Mouse (Mus musculus): Measurements from ENCODE around the gene Tmem59l. TPM values are rescaled to one million over a fixed set of nuclear protein-coding genes. Genes with fewer than 3 reads are reported as not detected.

Tmem59l gene
- total and polyA plus RNA-seq, 2 experiments = not detected

DNA sequence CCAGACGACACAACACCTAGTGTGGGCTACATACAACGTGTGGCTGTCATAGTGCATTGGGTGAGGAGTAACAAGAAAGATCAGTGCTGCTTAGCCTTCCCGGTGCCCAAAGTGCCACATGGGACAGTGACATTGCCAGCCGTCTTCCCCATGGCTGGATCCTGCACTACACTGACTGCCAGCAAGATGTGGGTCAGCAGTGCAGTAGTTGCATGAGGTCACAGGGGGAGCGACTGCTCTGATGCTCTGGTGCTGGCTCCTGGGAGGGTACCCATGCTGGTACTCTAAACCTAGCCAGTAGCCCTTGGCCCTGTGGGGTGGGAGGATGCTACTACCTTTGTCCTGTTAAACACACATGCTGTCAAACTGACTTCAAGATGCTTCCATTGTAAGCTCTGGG lies 27.0 kb downstream of the Tmem59l start:
- no peak overlapping the region for H3K27ac ChIP-seq (replicated peaks; ENCODE audit: insufficient read depth, low read depth, low read length)
- TF ChIP-seq POLR2A (IDR thresholded peaks at IDR 0.05; ENCODE audit: extremely low read depth, insufficient read depth, low read length) (no peak), CTCF (IDR thresholded peaks at IDR 0.05; ENCODE audit: low read depth, low read length) (no peak)
- no peaks in the 10 kb centered on the region for H3K4me1 ChIP-seq (ENCODE audit: control insufficient read depth, insufficient read depth, low read length)
- DNase-seq (ENCODE audit: extremely low read depth, low read depth, low spot score) = no peak
- H3K27me3 ChIP-seq (ENCODE audit: control insufficient read depth, insufficient read depth, low read length) = no peaks in the 10 kb centered on the region
- no peaks in the 10 kb centered on the region for H3K36me3 ChIP-seq (ENCODE audit: control insufficient read depth, insufficient read depth, low read length)
- H3K4me3 ChIP-seq (ENCODE audit: insufficient read depth, low read depth, low read length) = no peak overlapping the region
- no peaks in the 10 kb centered on the region for H3K79me2 ChIP-seq (ENCODE audit: control insufficient read depth, insufficient read depth, low read length)
- WGBS = 95% methylated on average over 5 of the region's 5 CpGs
- no peak overlapping the region for H3K9ac ChIP-seq (ENCODE audit: low read depth, low read length)

GRCm38 (mm10) chr8:70459636-70460035 lies 27.5 kb downstream of the Tmem59l start:
- TF ChIP-seq CTCF (IDR thresholded peaks at IDR 0.05; ENCODE audit: low read depth, low read length) (no peak; the same call in 1 of the 2 replicates), POLR2A (IDR thresholded peaks at IDR 0.05; ENCODE audit: extremely low read depth, insufficient read depth, low read length) (no peak)
- Histone ChIP-seq H3K36me3 (ENCODE audit: control insufficient read depth, insufficient read depth, low read length) (no peaks in the 10 kb centered on the region), H3K9ac (ENCODE audit: low read depth, low read length) (no peak overlapping the region), H3K79me2 (ENCODE audit: control insufficient read depth, insufficient read depth, low read length) (no peaks in the 10 kb centered on the region), H3K27me3 (ENCODE audit: control insufficient read depth, insufficient read depth, low read length) (no peaks in the 10 kb centered on the region), H3K4me3 (ENCODE audit: insufficient read depth, low read depth, low read length) (no peak overlapping the region), H3K27ac (replicated peaks; ENCODE audit: insufficient read depth, low read depth, low read length) (no peak overlapping the region), H3K4me1 (ENCODE audit: control insufficient read depth, insufficient read depth, low read length) (no peaks in the 10 kb centered on the region)
- no peak for DNase-seq (ENCODE audit: extremely low read depth, low read depth, low spot score)
- 98% methylated on average over 2 of the region's 2 CpGs for WGBS

DNA sequence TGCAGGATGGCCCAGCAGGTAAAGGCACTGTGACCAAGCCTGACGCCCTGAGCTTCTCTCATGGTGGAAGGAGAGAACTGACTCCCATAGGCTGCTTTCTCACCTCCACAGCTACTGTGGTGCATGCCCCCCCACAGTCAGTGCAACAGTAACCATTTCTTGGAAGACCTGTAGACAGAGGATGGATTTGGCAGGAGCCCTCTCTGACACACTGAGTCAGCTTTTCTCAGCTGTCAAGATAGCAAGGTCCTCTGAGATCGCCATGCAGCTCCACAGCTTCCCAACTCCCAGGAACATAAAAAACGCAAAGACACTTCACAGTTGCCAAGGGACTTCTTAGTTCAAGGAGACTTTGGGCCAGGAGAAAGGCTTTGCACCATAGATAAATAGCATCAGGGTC lies 28.7 kb downstream of the Tmem59l start:
- no peaks in the 10 kb centered on the region for H3K4me1 ChIP-seq (ENCODE audit: control insufficient read depth, insufficient read depth, low read length)
- no peak overlapping the region for H3K4me3 ChIP-seq (ENCODE audit: insufficient read depth, low read depth, low read length)
- H3K27ac ChIP-seq (replicated peaks; ENCODE audit: insufficient read depth, low read depth, low read length) = no peak overlapping the region
- H3K79me2 ChIP-seq (ENCODE audit: control insufficient read depth, insufficient read depth, low read length) = no peaks in the 10 kb centered on the region
- 79% methylated on average over 3 of the region's 3 CpGs for WGBS
- H3K9ac ChIP-seq (ENCODE audit: low read depth, low read length) = no peak overlapping the region
- no peaks in the 10 kb centered on the region for H3K27me3 ChIP-seq (ENCODE audit: control insufficient read depth, insufficient read depth, low read length)
- DNase-seq (ENCODE audit: extremely low read depth, low read depth, low spot score) = no peak
- TF ChIP-seq POLR2A (IDR thresholded peaks at IDR 0.05; ENCODE audit: extremely low read depth, insufficient read depth, low read length) (no peak), CTCF (IDR thresholded peaks at IDR 0.05; ENCODE audit: low read depth, low read length) (no peak)
- no peaks in the 10 kb centered on the region for H3K36me3 ChIP-seq (ENCODE audit: control insufficient read depth, insufficient read depth, low read length)

- Histone ChIP-seq H3K4me3 (ENCODE audit: insufficient read depth, low read depth, low read length) (no peak overlapping the region), H3K4me1 (ENCODE audit: control insufficient read depth, insufficient read depth, low read length) (no peaks in the 10 kb centered on the region), H3K36me3 (ENCODE audit: control insufficient read depth, insufficient read depth, low read length) (no peaks in the 10 kb centered on the region), H3K27me3 (ENCODE audit: control insufficient read depth, insufficient read depth, low read length) (no peaks in the 10 kb centered on the region), H3K79me2 (ENCODE audit: control insufficient read depth, insufficient read depth, low read length) (no peaks in the 10 kb centered on the region), H3K9ac (ENCODE audit: low read depth, low read length) (no peak overlapping the region), H3K27ac (replicated peaks; ENCODE audit: insufficient read depth, low read depth, low read length) (no peak overlapping the region)
- TF ChIP-seq CTCF (IDR thresholded peaks at IDR 0.05; ENCODE audit: low read depth, low read length) (no peak), POLR2A (IDR thresholded peaks at IDR 0.05; ENCODE audit: extremely low read depth, insufficient read depth, low read length) (no peak)
- no peak for DNase-seq (ENCODE audit: extremely low read depth, low read depth, low spot score)
- 92% methylated on average over 6 of the region's 6 CpGs for WGBS
These were observed 29.3 kb downstream of the Tmem59l start for GRCm38 (mm10) chr8:70457882-70458281.

DNA sequence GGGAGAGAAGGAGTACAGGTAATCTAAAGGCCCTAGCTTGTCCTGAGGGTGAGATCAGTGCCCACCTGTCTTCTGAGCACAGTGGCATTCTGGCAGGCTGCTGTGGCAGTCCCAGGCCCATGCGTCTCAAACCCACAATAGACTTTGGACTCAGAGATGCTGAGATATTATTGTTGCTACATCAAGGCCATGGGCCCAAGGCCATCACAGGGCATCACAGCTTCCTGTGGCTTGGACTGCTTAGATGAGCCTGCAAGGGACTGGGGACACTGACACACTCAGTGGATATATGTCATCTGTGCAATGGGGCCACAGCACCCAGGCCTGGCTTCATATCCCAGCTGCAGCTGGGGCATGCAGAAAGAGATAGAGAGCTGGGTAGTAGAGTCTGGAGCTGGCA lies 30.2 kb downstream of the Tmem59l start:
- Histone ChIP-seq H3K27ac (replicated peaks; ENCODE audit: insufficient read depth, low read depth, low read length) (no peak overlapping the region), H3K4me3 (ENCODE audit: insufficient read depth, low read depth, low read length) (no peak overlapping the region), H3K36me3 (ENCODE audit: control insufficient read depth, insufficient read depth, low read length) (no peaks in the 10 kb centered on the region), H3K79me2 (ENCODE audit: control insufficient read depth, insufficient read depth, low read length) (no peaks in the 10 kb centered on the region), H3K27me3 (ENCODE audit: control insufficient read depth, insufficient read depth, low read length) (no peaks in the 10 kb centered on the region), H3K9ac (ENCODE audit: low read depth, low read length) (no peak overlapping the region), H3K4me1 (ENCODE audit: control insufficient read depth, insufficient read depth, low read length) (no peaks in the 10 kb centered on the region)
- TF ChIP-seq POLR2A (IDR thresholded peaks at IDR 0.05; ENCODE audit: extremely low read depth, insufficient read depth, low read length) (no peak), CTCF (IDR thresholded peaks at IDR 0.05; ENCODE audit: low read depth, low read length) (no peak)
- 19% methylated on average over 1 of the region's 1 CpGs for WGBS
- no peak for DNase-seq (ENCODE audit: extremely low read depth, low read depth, low spot score)

DNA sequence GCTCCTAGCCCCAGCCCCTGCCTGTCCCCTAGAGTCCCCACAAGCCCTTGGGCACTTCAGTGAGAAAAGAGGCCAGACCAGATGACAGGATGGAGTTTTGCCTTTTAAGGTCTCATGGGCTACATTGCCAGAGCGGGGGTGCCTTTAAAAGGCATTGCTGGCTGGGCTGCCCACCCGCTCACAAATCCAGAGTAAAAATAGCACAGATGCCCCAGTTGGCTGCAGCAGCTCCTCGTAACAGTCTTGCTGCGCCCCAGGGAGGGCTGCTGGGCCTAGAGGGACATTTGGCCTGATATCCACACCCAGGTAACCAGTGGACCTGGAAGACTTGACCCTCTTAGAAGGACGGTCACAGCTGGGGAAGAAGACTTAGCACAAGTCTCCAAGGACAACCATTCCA lies 33.3 kb downstream of the Tmem59l start:
- no peaks in the 10 kb centered on the region for H3K36me3 ChIP-seq (ENCODE audit: control insufficient read depth, insufficient read depth, low read length)
- H3K79me2 ChIP-seq (ENCODE audit: control insufficient read depth, insufficient read depth, low read length) = no peaks in the 10 kb centered on the region
- 94% methylated on average over 5 of the region's 5 CpGs for WGBS
- H3K9ac ChIP-seq (ENCODE audit: low read depth, low read length) = no peak overlapping the region
- no peaks in the 10 kb centered on the region for H3K27me3 ChIP-seq (ENCODE audit: control insufficient read depth, insufficient read depth, low read length)
- no peak for DNase-seq (ENCODE audit: extremely low read depth, low read depth, low spot score)
- no peak for TF ChIP-seq POLR2A (IDR thresholded peaks at IDR 0.05; ENCODE audit: extremely low read depth, insufficient read depth, low read length)
- no peak for TF ChIP-seq CTCF (IDR thresholded peaks at IDR 0.05; ENCODE audit: low read depth, low read length)
- no peaks in the 10 kb centered on the region for H3K4me1 ChIP-seq (ENCODE audit: control insufficient read depth, insufficient read depth, low read length)
- H3K4me3 ChIP-seq (ENCODE audit: insufficient read depth, low read depth, low read length) = no peak overlapping the region
- no peak overlapping the region for H3K27ac ChIP-seq (replicated peaks; ENCODE audit: insufficient read depth, low read depth, low read length)

All from liver, adult 2 months (tissue).